Mouse (Mus musculus): ENCODE measurements around the gene Slc15a4.

Slc15a4 gene

GRCm38 (mm10) chr5:127632167-127633145 lies at the start of gene Slc15a4, which contains the start of gene Glt1d1:
Gene Slc15a4, minus strand, starts transcription at chr5:127632897.
Gene Glt1d1, plus strand, starts transcription at chr5:127632262.
- DNase-seq (ENCODE audit: extremely low read depth, low read depth, low spot score) = no peak

DNA sequence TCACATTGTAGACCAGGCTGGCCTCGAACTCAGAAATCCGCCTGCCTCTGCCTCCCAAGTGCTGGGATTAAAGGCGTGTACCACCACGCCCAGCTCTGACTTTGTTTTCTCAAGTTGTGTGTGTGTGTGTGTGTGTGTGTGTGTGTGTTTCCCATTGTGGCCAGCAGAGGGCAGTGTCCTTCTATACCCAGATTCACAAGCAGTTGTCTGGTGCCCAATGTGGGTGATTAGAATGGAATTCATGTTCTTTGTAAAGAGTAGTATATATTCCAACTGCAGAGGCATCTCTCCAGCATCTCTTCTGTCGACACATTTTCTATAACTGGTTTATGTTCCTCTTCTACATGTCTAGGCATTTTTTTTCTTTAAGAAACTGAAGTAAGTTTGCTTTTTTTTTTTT lies 45.8 kb upstream of the Slc15a4 start:
- no peak for DNase-seq (ENCODE audit: extremely low read depth, low read depth, low spot score)

DNA sequence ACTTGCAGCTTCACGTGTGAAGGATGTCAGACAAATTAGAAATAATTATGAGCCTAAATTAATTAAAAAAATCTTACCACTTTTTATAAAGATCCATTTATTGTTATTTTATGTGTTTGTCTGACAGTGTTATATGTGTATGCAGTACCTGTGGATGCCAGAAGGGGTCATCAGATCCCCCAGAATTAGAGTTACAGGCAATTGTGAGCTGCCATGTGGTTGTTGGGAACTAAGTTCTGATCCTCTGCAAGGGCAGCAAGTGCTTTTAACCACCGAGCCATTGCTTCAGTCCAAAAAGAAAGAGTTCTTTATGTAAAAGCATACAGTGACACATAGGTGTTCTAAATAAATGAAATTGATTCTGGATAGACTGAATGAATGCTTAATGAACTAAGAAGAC lies 44.9 kb upstream of the Slc15a4 start:
- no peak for DNase-seq (ENCODE audit: extremely low read depth, low read depth, low spot score)

DNA sequence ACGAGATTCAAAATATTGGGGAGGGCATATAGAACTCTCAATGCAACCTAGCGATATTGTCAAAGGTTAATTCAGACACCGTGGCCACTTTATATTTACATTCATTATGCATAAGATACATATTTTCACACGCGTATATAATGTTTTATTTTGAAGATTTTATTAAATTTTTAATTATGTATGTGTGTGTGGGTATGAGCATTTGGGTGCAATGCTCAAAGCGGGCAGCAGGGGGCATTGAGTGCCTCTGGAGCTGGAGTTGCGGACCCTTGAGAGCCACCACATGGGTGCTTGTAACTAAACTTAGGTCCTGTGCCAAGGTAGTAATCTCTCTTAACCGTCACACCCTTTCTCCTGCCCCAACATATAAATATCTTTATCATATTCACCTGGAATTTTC lies 41.2 kb upstream of the Slc15a4 start:
- DNase-seq (ENCODE audit: extremely low read depth, low read depth, low spot score) = no peak

DNA sequence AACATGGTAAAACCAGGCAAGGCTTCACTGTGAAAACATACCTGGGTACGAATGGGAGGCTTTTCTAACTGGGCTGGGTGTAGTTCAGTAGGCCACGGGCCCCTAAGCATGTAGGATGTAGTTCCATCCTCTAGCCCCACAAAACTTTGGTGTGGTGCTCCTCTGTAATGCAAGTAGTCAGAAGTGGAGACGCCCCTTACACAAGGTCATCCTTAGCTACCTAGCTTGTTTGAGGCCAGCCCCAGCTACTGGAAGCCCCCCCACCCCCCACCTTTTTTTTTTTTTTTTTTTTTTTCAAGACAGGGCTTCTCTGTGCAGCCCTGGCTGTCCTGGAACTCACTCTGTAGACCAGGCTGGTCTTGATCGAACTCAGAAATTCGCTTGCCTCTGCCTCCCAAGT lies 28.3 kb upstream of the Slc15a4 start:
- no peak for DNase-seq (ENCODE audit: extremely low read depth, low read depth, low spot score)

GRCm38 (mm10) chr5:127660267-127660666 lies 27.6 kb upstream of the Slc15a4 start:
- no peak for DNase-seq (ENCODE audit: extremely low read depth, low read depth, low spot score)

GRCm38 (mm10) chr5:127659312-127659711 lies 26.6 kb upstream of the Slc15a4 start:
- DNase-seq (ENCODE audit: extremely low read depth, low read depth, low spot score) = no peak

GRCm38 (mm10) chr5:127658257-127658656 lies 25.6 kb upstream of the Slc15a4 start:
- DNase-seq (ENCODE audit: extremely low read depth, low read depth, low spot score) = no peak

- no peak for DNase-seq (ENCODE audit: extremely low read depth, low read depth, low spot score)
These were observed 16.4 kb upstream of the Slc15a4 start for GRCm38 (mm10) chr5:127649077-127649476.

DNA sequence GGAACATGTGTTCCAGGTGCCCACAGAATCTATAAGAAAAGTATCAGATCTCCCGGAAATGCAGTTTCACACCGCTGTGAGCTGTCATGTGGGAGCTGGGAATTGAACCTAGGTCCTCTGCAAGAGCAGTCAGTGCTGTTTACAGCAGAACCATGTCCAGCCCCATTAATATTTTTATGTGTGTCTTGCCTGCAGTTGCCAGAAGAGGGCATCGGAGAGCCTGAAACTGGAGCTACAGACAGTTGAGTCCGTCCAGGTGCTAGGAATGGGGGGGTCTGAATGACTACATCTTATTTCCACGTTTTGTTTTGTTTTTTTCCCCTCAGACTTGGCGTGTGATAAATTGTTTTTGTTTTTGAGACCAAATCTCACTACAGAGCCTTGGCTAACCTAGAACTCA lies 15.3 kb upstream of the Slc15a4 start:
- no peak for DNase-seq (ENCODE audit: extremely low read depth, low read depth, low spot score)

DNA sequence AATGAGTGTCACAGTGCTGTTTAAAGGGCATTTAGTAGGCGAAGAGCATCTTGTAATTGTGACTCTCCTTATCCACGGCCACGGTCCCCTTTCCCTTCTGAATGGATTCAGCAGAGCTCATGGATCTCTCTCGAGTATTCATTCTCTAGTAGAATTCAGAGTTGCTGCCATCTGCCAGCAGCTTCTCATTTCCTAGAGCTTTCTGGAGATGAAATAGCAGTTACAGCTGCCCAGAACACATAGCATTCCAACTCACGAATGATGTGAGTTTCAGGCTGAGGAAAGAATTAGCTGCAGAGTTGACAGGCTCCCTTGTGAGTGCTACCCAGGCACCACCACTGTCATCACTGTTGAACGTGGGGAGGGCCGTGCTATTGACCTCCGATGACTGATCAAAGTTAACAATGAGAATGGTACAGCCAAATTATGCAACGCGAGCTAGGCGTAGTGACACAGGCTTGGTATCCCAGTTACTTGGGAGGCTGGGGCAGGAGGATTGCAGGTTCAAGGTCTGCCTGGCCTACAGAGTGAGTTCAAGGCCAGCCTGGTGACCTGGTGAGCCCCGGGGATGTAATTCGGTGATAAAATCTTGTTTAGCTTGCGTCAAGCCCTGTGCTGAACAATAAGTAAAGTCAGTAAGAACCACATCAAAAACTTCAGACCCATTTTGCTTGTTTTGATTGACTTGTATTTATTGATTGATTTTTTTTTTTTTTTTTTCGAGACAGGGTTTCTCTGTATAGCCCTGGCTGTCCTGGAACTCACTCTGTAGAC lies 8.7 kb upstream of the Slc15a4 start:
- no peak for DNase-seq (ENCODE audit: extremely low read depth, low read depth, low spot score)

GRCm38 (mm10) chr5:127640359-127640758 lies 7.7 kb upstream of the Slc15a4 start:
- DNase-seq (ENCODE audit: extremely low read depth, low read depth, low spot score) = no peak

GRCm38 (mm10) chr5:127639635-127640034 lies 6.9 kb upstream of the Slc15a4 start:
- DNase-seq (ENCODE audit: extremely low read depth, low read depth, low spot score) = no peak

GRCm38 (mm10) chr5:127639067-127639605 lies 6.4 kb upstream of the Slc15a4 start:
- no peak for DNase-seq (ENCODE audit: extremely low read depth, low read depth, low spot score)

DNA sequence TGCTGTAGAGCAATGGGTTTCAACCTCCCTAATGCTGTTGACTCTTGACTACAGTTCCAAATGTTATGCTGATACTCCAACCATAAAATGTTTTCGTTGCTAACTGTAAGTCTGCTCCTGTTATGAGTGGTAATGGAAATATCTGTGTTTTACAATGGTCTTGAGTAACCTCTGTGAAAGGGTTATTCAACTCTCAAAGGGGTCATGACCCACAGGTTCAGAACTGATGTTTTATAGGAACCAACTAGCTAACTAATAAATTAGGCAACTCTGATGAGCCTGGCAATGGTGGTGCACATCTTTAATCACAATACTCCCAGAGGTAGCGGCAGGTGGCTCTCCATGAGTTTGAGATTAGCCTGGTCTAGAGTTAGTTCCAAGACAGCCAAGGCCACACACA lies 5.5 kb upstream of the Slc15a4 start:
- DNase-seq (ENCODE audit: extremely low read depth, low read depth, low spot score) = no peak

DNA sequence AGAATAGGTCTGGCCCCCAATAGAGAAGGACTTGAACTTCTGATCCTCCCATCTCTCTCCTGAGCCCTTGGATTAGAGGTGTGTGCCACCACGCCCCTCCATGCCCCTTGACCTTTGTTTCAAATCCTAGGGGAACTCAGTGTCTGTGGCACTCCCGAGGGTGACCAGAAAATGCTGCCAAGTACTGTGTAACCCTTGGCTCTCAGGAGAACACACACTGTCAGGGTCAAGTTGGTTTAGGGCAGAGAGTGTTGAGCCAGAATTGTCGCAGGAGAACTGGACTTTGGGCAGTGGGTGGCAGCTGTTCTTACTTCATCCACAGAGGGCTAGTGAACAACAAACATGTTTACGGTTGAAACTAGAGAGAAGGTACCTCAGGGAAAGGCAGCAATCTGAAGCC lies 4.9 kb upstream of the Slc15a4 start:
- no peak for DNase-seq (ENCODE audit: extremely low read depth, low read depth, low spot score)

GRCm38 (mm10) chr5:127633666-127634065 lies 969 bp upstream of the Slc15a4 start:
- no peak for DNase-seq (ENCODE audit: extremely low read depth, low read depth, low spot score)

- no peak for DNase-seq (ENCODE audit: extremely low read depth, low read depth, low spot score)
These were observed 491 bp upstream of the Slc15a4 start for GRCm38 (mm10) chr5:127633188-127633587.

GRCm38 (mm10) chr5:127631671-127632070 lies 1.0 kb downstream of the Slc15a4 start:
- no peak for DNase-seq (ENCODE audit: extremely low read depth, low read depth, low spot score)

DNA sequence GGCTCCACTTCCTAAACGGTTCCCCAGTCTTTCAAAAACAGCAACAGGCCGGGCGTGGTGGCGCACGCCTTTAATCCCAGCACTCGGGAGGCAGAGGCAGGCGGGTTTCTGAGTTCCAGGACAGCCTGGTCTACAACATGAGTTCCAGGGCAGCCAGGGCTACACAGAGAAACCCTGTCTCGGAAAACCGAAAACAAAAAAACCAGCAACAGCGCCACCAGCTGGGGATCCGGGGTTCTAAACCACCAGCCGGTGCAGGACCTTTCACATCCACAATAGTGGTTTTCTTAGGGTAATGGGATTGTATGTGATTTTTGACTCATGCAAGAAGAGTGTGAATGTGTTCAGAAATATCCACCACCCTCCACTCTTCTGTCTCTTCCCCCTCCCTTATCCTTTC lies 5.5 kb downstream of the Slc15a4 start:
- no peak for DNase-seq (ENCODE audit: extremely low read depth, low read depth, low spot score)

- no peak for DNase-seq (ENCODE audit: extremely low read depth, low read depth, low spot score)
These were observed 8.1 kb downstream of the Slc15a4 start for GRCm38 (mm10) chr5:127624427-127625213.
